ENCODE assay signal across 10 mouse cellular contexts in the genomic region with DNA sequence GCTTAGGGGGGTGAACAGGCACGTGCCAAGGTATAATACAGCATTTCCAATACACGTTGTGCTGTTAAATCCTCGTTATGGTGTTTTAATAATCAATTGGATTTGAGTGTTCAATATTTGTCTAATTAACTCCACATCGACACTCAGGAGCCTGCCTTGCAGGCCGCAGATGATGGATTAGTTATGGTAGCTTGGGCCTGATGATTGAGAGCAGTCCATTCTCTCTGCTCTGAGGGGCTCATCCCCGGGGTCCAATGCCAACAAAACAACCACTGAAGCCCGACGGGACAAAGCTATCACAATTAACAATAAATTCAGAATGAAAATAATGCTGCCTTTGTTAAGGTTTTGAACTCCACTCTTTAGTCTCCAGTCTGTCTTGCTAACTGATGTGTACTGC.
"Had no signal": no experiment of that assay in that cellular context is flagged by ENCODE, and none has a peak within 500 bp of the region (broad histone marks: within the 10 kb centered on the region; RNA-seq: fewer than 3 reads in every experiment).

No protein-coding gene starts in this region.

- DNase-seq: kidney, adult 8-10 months; kidney, postnatal 25 days; lung, adult 18-20 months; right cerebral cortex, postnatal 14 days; thymus, adult 2 months; thymus, postnatal 25 days had no signal

- H3K4me2 ChIP-seq: limb, embryonic 13.5 days; stomach, embryonic 15.5 days had no signal

- ATAC-seq: intestine, postnatal 0 days had no signal

- H3K4me3 ChIP-seq: limb, embryonic 13.5 days; stomach, embryonic 15.5 days had no signal

- H3K27ac ChIP-seq: limb, embryonic 13.5 days; liver, embryonic 14.5 days; stomach, embryonic 15.5 days had no signal

- H3K27me3 ChIP-seq: limb, embryonic 13.5 days; stomach, embryonic 15.5 days had no signal

- H3K36me3 ChIP-seq: limb, embryonic 13.5 days; stomach, embryonic 15.5 days had no signal

- H3K9ac ChIP-seq: limb, embryonic 13.5 days; liver, embryonic 14.5 days; stomach, embryonic 15.5 days had no signal

- H3K4me1 ChIP-seq: limb, embryonic 13.5 days; stomach, embryonic 15.5 days had no signal

- H3K9me3 ChIP-seq: limb, embryonic 13.5 days; stomach, embryonic 15.5 days had no signal
